Mouse (Mus musculus) limb, embryonic 12.5 days (tissue): ENCODE measurements at regions not wholly inside any gene's neighbourhood (a gene's known extent, or its start where the extent isn't known, plus 50 kb on each side); places are given as distances from the start of the nearest gene placed in this dataset.
A peak's percentile ranks its signal among the peaks of the same experiment; 100 is the strongest.
"Not testable (repeated sequence)": the region's sequence is repeated elsewhere in the genome, so short reads cannot be mapped to it uniquely, and the experiment has no call there.

ENCODE experiments used
- ATAC-seq: fragments of 200-750 bp; cut with Nextera tagmentation; 2 replicates; pipeline ENCODE4 v1.8.0; 2017; ENCODE audit warnings: low read depth, moderate TSS enrichment; ENCODE audit not compliant: insufficient number of reproducible peaks, insufficient read depth, low FRiP score, low TSS enrichment
- H3K27ac ChIP-seq: fragments of 300-500 bp; sonication (generic); 2 replicates; pipeline ENCODE4 v1.5.1; 2016; ENCODE audit warnings: mild to moderate bottlenecking, moderate library complexity
- H3K27me3 ChIP-seq: fragments of 300-500 bp; sonication (generic); 2 replicates; pipeline ENCODE4 v1.6.1; 2016; ENCODE audit warnings: mild to moderate bottlenecking, moderate library complexity
- H3K36me3 ChIP-seq: fragments of 300-500 bp; sonication (generic); 2 replicates; pipeline ENCODE4 v1.6.1; 2016; ENCODE audit warnings: mild to moderate bottlenecking, moderate library complexity
- H3K4me1 ChIP-seq: fragments of 300-500 bp; sonication (generic); replicated peaks from 2 replicates; pipeline ENCODE4 v1.6.1; 2016
- H3K4me2 ChIP-seq: fragments of 300-500 bp; sonication (generic); 2 replicates; pipeline ENCODE4 v1.6.1; 2016; ENCODE audit warnings: mild to moderate bottlenecking, moderate library complexity
- H3K4me3 ChIP-seq: fragments of 300-500 bp; sonication (generic); replicated peaks from 2 replicates; pipeline ENCODE4 v1.5.1; 2016; ENCODE audit warnings: mild to moderate bottlenecking
- H3K9ac ChIP-seq: fragments of 300-500 bp; sonication (generic); replicated peaks from 2 replicates; pipeline ENCODE4 v1.6.1; 2016; ENCODE audit warnings: mild to moderate bottlenecking, moderate library complexity
- H3K9me3 ChIP-seq: fragments of 300-500 bp; sonication (generic); 2 replicates; pipeline ENCODE4 v1.6.1; 2016; ENCODE audit warnings: mild to moderate bottlenecking, moderate library complexity
- WGBS: fragments of 180-500 bp; shearing (Covaris S2); methylation state at CpG from one replicate; pipeline ENCODE4 v1.1.7; 2016; 5-methylcytosine and 5-hydroxymethylcytosine counted together

GRCm38 (mm10) chr1:124348491-124348890 is 303.1 kb upstream of the Dpp10 start:
- H3K4me1 ChIP-seq, H3K9ac ChIP-seq, H3K4me3 ChIP-seq, H3K4me2 ChIP-seq, H3K36me3 ChIP-seq, H3K27ac ChIP-seq, H3K27me3 ChIP-seq, ATAC-seq, H3K9me3 ChIP-seq: not testable (repeated sequence)
- WGBS = 71% methylated on average over 1 of the region's 1 CpGs

GRCm38 (mm10) chr1:124339444-124339843 is 294.1 kb upstream of the Dpp10 start:
- ATAC-seq = peak; percentile 47; the same call in 1 of the 2 replicates
- Histone ChIP-seq H3K4me3 (no peak overlapping the region), H3K9ac (no peak overlapping the region), H3K27ac (no peak overlapping the region), H3K27me3 (no peaks in the 10 kb centered on the region), H3K4me2 (no peak overlapping the region), H3K9me3 (no peaks in the 10 kb centered on the region), H3K36me3 (no peaks in the 10 kb centered on the region), H3K4me1 (no peaks in the 10 kb centered on the region)
- 56% methylated on average over 2 of the region's 2 CpGs for WGBS

- Histone ChIP-seq H3K4me3 (no peak overlapping the region), H3K4me2 (no peak overlapping the region), H3K4me1 (no peaks in the 10 kb centered on the region), H3K9me3 (no peaks in the 10 kb centered on the region), H3K9ac (no peak overlapping the region), H3K27me3 (no peaks in the 10 kb centered on the region), H3K36me3 (no peaks in the 10 kb centered on the region), H3K27ac (no peak overlapping the region)
- ATAC-seq = no peak
These were observed 293.3 kb upstream of the Dpp10 start for GRCm38 (mm10) chr1:124338648-124339047.

- Histone ChIP-seq H3K4me2 (no peak overlapping the region), H3K9me3 (no peaks in the 10 kb centered on the region), H3K36me3 (no peaks in the 10 kb centered on the region), H3K27ac (no peak overlapping the region), H3K9ac (no peak overlapping the region), H3K4me3 (no peak overlapping the region), H3K27me3 (no peaks in the 10 kb centered on the region), H3K4me1 (no peaks in the 10 kb centered on the region)
- 64% methylated on average over 3 of the region's 3 CpGs for WGBS
- 0 out of 2 replicates have a peak, but pooled peaks have one; percentile 31 for ATAC-seq
These were observed 286.9 kb upstream of the Dpp10 start for GRCm38 (mm10) chr1:124332294-124332693.
